Mouse (Mus musculus): ENCODE measurements around the gene Phlpp2. TPM values are rescaled to one million over a fixed set of nuclear protein-coding genes. Genes with fewer than 3 reads are reported as not detected.

Gene Phlpp2
- total RNA-seq, 2 experiments from 2014 or later: 1.9 to 2.2 TPM

DNA sequence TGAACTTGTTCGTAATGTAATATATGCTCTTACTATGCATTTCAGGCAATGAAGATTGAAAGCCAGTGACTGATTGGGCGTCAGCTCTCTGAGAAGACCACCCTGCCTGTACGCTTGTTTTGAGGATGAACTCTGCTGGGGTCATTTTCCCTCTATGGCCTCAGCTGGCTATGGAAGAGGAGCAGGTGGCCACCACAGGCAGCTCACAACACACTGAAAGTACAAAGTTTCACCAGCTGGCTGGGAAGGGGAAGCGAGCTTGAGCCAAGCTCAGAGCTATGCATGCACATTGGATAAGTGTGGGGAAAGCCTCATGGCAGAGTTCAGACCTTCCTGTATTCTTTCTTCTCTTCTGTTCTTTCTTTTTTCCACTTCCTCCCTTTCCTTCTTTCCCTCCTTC lies 90.8 kb downstream of the Phlpp2 start:
- intact Hi-C loops (cut with DNase I): no loop called here
- DNase-seq: no peak

- DNase-seq: no peak
- intact Hi-C loops (cut with DNase I): no loop called here
Observed at GRCm38 (mm10) chr8:109961693-109962367, 93.5 kb downstream of the Phlpp2 start, which contains the start of gene Marveld3. Gene Marveld3 (minus strand): TSS chr8:109962203.

GRCm38 (mm10) chr8:109962896-109963295 lies 94.6 kb downstream of the Phlpp2 start:
- no peak for DNase-seq
- intact Hi-C loops (cut with DNase I): no loop called here

DNA sequence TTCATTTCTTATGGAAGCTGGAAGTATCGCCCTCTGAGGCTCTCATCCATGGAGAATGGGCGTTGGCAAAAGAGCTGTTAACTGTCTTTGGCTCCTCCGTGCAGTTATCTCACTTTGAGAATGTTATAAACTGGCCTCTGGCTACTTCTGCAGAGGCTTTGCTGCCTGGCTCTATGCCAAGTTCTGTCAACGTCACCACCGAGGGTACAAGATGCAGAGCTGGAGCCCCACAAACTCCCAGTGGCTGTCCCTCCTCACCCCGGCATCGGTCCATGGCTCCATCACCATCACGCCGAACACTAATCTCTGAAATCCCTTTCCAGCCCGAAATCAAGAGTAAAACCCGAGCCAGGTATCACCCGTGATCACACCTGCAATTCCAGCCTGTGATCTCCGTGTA lies 95.1 kb downstream of the Phlpp2 start:
- no peak for DNase-seq
- intact Hi-C loops (cut with DNase I): no loop called here

- no peak for DNase-seq
- intact Hi-C loops (cut with DNase I): no loop called here
Observed at GRCm38 (mm10) chr8:109964106-109964505, 95.8 kb downstream of the Phlpp2 start.

GRCm38 (mm10) chr8:109968837-109969236 lies 100.5 kb downstream of the Phlpp2 start:
- no peak for DNase-seq
- intact Hi-C loops (cut with DNase I): no loop called here

GRCm38 (mm10) chr8:109970323-109970722 lies 102.0 kb downstream of the Phlpp2 start:
- no peak for DNase-seq

DNA sequence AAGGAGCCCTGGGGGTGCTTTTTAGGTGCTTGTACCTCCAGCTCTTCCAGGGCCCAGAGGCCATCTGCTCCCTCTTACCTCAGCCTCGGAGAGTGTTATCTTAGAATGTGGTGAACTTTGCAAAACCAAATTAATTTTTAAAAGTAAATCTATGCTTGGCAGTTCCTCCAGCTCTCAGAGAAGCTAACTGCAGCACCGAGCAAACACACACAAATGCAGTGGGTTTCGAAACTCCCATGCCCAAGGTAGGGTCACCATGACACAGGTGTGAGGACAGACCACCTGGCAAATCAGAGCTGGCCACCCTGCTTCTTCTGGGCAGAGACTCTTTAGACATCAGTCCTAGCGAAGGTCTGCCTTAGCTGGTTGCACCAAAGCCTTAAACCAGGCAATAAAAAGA lies 104.6 kb downstream of the Phlpp2 start:
- intact Hi-C loops (cut with DNase I): no loop called here
- no peak for DNase-seq

More at GRCm38 (mm10) chr8:109970323-109970722, 102.0 kb downstream of the Phlpp2 start:
- intact Hi-C loops (cut with DNase I): no loop called here

- intact Hi-C loops (cut with DNase I): no loop called here
- no peak for DNase-seq
Observed at GRCm38 (mm10) chr8:109979339-109979738, 111.0 kb downstream of the Phlpp2 start.

- no peak for DNase-seq
- intact Hi-C loops (cut with DNase I): no loop called here
Observed at GRCm38 (mm10) chr8:109982386-109983105, 114.2 kb downstream of the Phlpp2 start.

DNA sequence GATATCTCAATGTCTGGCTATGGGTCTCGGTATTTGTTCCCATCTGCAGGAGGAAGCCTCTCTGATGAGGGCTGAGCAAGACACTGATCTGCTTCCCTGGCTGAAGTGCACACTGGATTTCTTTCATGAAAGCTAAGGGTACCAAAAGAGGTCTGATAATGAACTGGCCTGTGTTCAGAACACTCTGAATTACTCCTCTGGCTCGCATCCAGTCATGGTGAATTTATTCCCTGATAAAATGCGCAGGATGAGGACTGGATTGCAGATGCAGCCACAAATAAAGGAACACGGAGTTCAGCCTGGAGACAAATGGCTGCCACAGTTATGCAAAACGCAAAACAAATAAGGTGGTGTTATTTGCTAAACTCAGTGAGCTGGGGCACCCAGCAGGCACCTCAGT lies 115.6 kb downstream of the Phlpp2 start:
- DNase-seq: no peak

DNA sequence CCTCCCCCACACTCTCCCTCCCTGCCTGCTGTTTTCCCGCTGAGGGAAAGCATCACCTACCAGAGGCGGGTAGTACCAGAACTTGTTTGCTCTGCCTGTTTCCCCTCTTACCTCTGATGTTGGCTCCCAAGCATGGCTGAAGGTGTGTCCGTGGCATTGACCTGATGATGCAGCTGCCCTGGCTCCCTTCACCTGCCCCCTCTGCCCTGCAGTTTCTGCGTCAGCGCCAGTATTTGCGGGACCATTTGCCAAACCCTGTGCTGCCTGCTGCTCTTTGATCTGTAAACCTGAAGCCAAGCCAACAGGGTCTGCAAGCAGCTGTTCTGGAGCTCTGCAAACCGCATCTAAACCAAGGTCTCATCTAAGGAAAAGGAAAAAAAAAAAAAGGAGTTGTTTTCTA lies 118.0 kb downstream of the Phlpp2 start:
- DNase-seq: no peak
- intact Hi-C loops (cut with DNase I): no loop called here

More for the DNA sequence above, 115.6 kb downstream of the Phlpp2 start:
- intact Hi-C loops (cut with DNase I): no loop called here

- DNase-seq: no peak
- intact Hi-C loops (cut with DNase I): no loop called here
Observed at GRCm38 (mm10) chr8:109987776-109988175, 119.4 kb downstream of the Phlpp2 start.

GRCm38 (mm10) chr8:109989151-109989550 lies 120.8 kb downstream of the Phlpp2 start:
- intact Hi-C loops (cut with DNase I): no loop called here
- DNase-seq: no peak

- DNase-seq: no peak
- intact Hi-C loops (cut with DNase I): no loop called here
Observed at GRCm38 (mm10) chr8:109990224-109990623, 121.9 kb downstream of the Phlpp2 start, which contains the start of gene Tat. Gene Tat (plus strand): TSS chr8:109990437.

DNA sequence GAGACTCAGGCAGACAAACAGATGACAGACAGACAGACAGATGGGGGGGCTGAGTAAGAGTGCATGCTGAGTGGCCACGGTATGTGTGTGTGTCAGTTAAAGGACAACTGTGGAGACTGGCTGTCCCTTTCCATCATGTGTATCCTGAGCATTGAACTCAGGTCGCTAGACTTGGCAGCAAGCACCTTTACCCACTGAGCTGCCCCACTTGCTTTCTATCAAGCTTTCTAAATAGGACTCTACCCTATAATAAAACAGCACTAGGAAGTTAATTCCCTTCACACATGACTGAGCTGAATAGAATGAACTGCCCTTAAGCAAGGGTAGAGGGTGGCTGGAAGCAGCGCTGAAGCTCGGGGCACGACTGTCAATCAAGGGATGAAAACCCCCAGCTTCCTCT lies 123.8 kb downstream of the Phlpp2 start:
- no peak for DNase-seq
- intact Hi-C loops (cut with DNase I): no loop called here

GRCm38 (mm10) chr8:109992951-109993350 lies 124.6 kb downstream of the Phlpp2 start:
- DNase-seq: no peak
- intact Hi-C loops (cut with DNase I): no loop called here

Other genes starting within 250 kb of the Phlpp2 start
- 10 to 100 TPM; 25.4 to 31.4 TPM for gene Ist1, start 175.3 kb upstream of the Phlpp2 start, total RNA-seq (2021)
- 1 to 10 TPM; 4.3 to 5.9 TPM for gene Zfp821, start 163.0 kb upstream of the Phlpp2 start, total RNA-seq (2021)
- 10 to 100 TPM; 17.3 to 19.7 TPM for gene Atxn1l, start 130.8 kb upstream of the Phlpp2 start, total RNA-seq (2021)
- gene Ap1g1, start 90.0 kb upstream of the Phlpp2 start, total RNA-seq (2021): 10 to 100 TPM; 26.7 to 31.0 TPM
- gene Marveld3, start 93.7 kb downstream of the Phlpp2 start, total RNA-seq (2021): not detected
- not detected for gene Tat, start 121.9 kb downstream of the Phlpp2 start, total RNA-seq (2021)
- gene Chst4, start 171.2 kb downstream of the Phlpp2 start, total RNA-seq (2021): not detected
- 1 to 10 TPM; 5.7 to 8.6 TPM for gene Zfp612, start 211.2 kb downstream of the Phlpp2 start, total RNA-seq (2021)
- not detected for gene Gm21964, start 232.7 kb downstream of the Phlpp2 start, total RNA-seq (2021)
- gene Gm17720, start 234.2 kb downstream of the Phlpp2 start, total RNA-seq (2021): not detected

All from gastrocnemius, postnatal 36 days (tissue).